Mouse (Mus musculus): ENCODE measurements around the gene Cntnap1. TPM values are rescaled to one million over a fixed set of nuclear protein-coding genes. Genes with fewer than 3 reads are reported as not detected.

The Cntnap1 gene
- polyA plus RNA-seq, 1 experiment from 2014 or later: 1.1 TPM

DNA sequence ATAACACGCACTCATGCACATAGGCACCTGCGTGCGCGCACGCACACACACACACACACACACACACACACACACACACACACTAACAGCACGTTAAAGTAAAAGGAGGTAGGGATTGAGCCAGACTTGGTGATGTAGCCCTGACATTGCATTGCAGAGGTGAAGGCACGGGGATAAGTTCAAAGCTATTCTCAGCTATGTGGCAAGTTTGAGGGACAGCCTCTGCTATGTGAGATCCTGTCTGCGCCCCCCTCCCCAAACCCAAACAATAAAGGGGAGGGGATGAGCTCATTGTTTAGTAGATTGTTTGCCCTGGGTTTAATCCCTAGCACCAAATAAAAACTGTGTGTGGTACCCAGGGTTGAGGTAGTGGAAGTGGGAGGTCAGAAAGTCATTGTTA is 29.2 kb upstream of the Cntnap1 start:
- Histone ChIP-seq H3K9me3 (ENCODE audit: control insufficient read depth, low read length) (no peaks in the 10 kb centered on the region), H3K4me1 (ENCODE audit: control insufficient read depth in 2 of 2, insufficient read depth in 2 of 2, low read length in 2 of 2) (peaks cover 14 to 23% of the 10 kb centered on the region in 2 experiments), H3K4me3 (ENCODE audit: control insufficient read depth in 1 of 2, insufficient read depth in 1 of 2, low read depth in 1 of 2, low read length in 2 of 2) (no peak overlapping the region), H3K9ac (ENCODE audit: low read length) (0 out of 2 replicates have a peak overlapping the region, but pooled peaks have one; percentile 65), H3K36me3 (ENCODE audit: control insufficient read depth, insufficient read depth, low read length) (no peaks in the 10 kb centered on the region), H3K4me2 (ENCODE audit: low read length) (no peak overlapping the region), H3K27me3 (ENCODE audit: control insufficient read depth, insufficient read depth, low read length) (no peaks in the 10 kb centered on the region), H3K27ac (replicated peaks in 1 of 2; ENCODE audit: control insufficient read depth in 1 of 2, insufficient read depth in 1 of 2, low read depth in 2 of 2, low read length in 2 of 2) (peak overlapping the region; percentile 70 to 84)
- WGBS: 77% methylated on average over 8 of the region's 8 CpGs
- no peak for ATAC-seq (ENCODE audit: insufficient number of reproducible peaks, insufficient read depth, low FRiP score, low read depth)

GRCm38 (mm10) chr11:101142215-101142967 is 27.9 kb upstream of the Cntnap1 start:
- H3K27ac ChIP-seq (replicated peaks in 1 of 2; ENCODE audit: control insufficient read depth in 1 of 2, insufficient read depth in 1 of 2, low read depth in 2 of 2, low read length in 2 of 2): no peak overlapping the region
- H3K4me2 ChIP-seq (ENCODE audit: low read length): no peak overlapping the region
- WGBS: 84% methylated on average over 10 of the region's 10 CpGs

DNA sequence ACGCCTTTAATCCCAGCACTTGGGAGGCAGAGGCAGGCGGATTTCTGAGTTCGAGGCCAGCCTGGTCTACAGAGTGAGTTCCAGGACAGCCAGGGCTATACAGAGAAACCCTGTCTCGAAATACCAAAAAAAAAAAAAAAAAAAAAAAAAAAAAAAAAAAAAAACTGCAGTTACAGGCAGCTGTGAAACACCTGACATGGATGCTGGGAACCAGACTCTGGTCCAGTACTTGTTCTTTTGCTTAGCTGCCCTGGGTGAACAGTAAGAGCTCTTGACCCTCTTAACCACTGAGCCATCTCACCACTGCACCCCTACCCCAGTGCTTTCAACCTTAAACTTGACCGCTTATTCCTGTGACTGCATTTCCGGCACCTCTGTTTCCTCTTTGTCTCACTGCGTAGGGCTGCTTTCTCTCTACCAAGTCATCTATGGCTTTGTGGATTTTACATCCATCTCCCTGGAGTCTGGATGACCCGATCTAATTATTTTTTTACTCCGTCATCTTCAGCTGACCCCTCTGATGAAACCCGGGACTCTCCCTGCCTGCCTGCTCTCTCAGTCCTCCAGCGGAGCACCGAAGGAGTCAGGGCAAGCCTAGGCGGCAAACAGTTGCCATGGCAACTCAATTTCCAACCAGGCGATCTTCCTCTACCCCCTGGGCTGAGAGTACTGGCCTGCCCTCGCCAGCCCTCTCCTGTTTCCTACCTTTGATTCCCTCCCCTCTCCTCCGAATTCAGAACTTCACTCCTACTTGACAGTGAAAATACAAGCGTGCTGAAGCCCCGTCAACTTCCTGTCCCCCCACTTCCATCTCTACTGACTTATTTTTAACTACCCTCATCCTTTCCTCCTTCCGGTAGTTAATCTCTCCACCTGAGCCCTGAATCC is 26.7 kb upstream of the Cntnap1 start:
- H3K4me2 ChIP-seq (ENCODE audit: low read length): peak overlapping the region; percentile 65
- no peaks in the 10 kb centered on the region for H3K27me3 ChIP-seq (ENCODE audit: control insufficient read depth, insufficient read depth, low read length)
- H3K9me3 ChIP-seq (ENCODE audit: control insufficient read depth, low read length): no peaks in the 10 kb centered on the region
- H3K36me3 ChIP-seq (ENCODE audit: control insufficient read depth, insufficient read depth, low read length): no peaks in the 10 kb centered on the region
- H3K4me3 ChIP-seq (ENCODE audit: control insufficient read depth in 1 of 2, insufficient read depth in 1 of 2, low read depth in 1 of 2, low read length in 2 of 2): peak overlapping the region; percentile 7 to 32
- H3K27ac ChIP-seq (replicated peaks in 1 of 2; ENCODE audit: control insufficient read depth in 1 of 2, insufficient read depth in 1 of 2, low read depth in 2 of 2, low read length in 2 of 2): no peak overlapping the region
- H3K9ac ChIP-seq (ENCODE audit: low read length): peak overlapping the region; percentile 54; the same call in 1 of the 2 replicates
- ATAC-seq (ENCODE audit: insufficient number of reproducible peaks, insufficient read depth, low FRiP score, low read depth): no peak
- H3K4me1 ChIP-seq (ENCODE audit: control insufficient read depth in 2 of 2, insufficient read depth in 2 of 2, low read length in 2 of 2): peaks cover 13 to 20% of the 10 kb centered on the region in 2 experiments
- WGBS: 25% methylated on average over 18 of the region's 19 CpGs

More at GRCm38 (mm10) chr11:101142215-101142967, 27.9 kb upstream of the Cntnap1 start:
- Histone ChIP-seq H3K4me3 (ENCODE audit: control insufficient read depth in 1 of 2, insufficient read depth in 1 of 2, low read depth in 1 of 2, low read length in 2 of 2) (no peak overlapping the region), H3K9ac (ENCODE audit: low read length) (no peak overlapping the region), H3K4me1 (ENCODE audit: control insufficient read depth in 2 of 2, insufficient read depth in 2 of 2, low read length in 2 of 2) (peaks cover 14 to 23% of the 10 kb centered on the region in 2 experiments), H3K27me3 (ENCODE audit: control insufficient read depth, insufficient read depth, low read length) (no peaks in the 10 kb centered on the region), H3K36me3 (ENCODE audit: control insufficient read depth, insufficient read depth, low read length) (no peaks in the 10 kb centered on the region), H3K9me3 (ENCODE audit: control insufficient read depth, low read length) (no peaks in the 10 kb centered on the region)
- ATAC-seq (ENCODE audit: insufficient number of reproducible peaks, insufficient read depth, low FRiP score, low read depth): no peak

DNA sequence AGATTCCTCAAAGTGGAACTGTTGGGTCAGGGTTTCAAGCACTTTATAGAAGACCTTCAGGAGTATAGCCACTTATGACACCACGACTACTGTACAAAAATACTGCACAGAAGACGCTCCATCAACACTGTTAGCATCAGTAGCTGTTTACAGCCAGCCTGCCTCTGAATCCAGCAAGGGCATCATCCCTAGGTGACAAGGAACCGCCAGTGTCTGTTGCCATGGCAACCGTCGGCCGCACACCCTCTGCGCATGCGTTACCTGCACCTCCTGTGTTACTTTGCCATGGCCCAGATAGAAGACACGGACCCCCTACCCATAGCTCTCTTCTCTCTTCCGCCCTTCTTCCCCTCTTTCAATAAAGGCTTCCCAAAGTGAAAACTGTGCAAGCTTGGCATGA is 23.9 kb upstream of the Cntnap1 start:
- H3K4me2 ChIP-seq (ENCODE audit: low read length): no peak overlapping the region
- peaks cover 7% of the 10 kb centered on the region in 2 experiments; a peak in 3 of 4 replicates for H3K4me1 ChIP-seq (ENCODE audit: control insufficient read depth in 2 of 2, insufficient read depth in 2 of 2, low read length in 2 of 2)
- H3K9ac ChIP-seq (ENCODE audit: low read length): no peak overlapping the region
- H3K27me3 ChIP-seq (ENCODE audit: control insufficient read depth, insufficient read depth, low read length): no peaks in the 10 kb centered on the region
- H3K27ac ChIP-seq (replicated peaks in 1 of 2; ENCODE audit: control insufficient read depth in 1 of 2, insufficient read depth in 1 of 2, low read depth in 2 of 2, low read length in 2 of 2): no peak overlapping the region
- no peak overlapping the region for H3K4me3 ChIP-seq (ENCODE audit: control insufficient read depth in 1 of 2, insufficient read depth in 1 of 2, low read depth in 1 of 2, low read length in 2 of 2)
- no peaks in the 10 kb centered on the region for H3K36me3 ChIP-seq (ENCODE audit: control insufficient read depth, insufficient read depth, low read length)
- 40% methylated on average over 10 of the region's 10 CpGs for WGBS
- H3K9me3 ChIP-seq (ENCODE audit: control insufficient read depth, low read length): no peaks in the 10 kb centered on the region
- no peak for ATAC-seq (ENCODE audit: insufficient number of reproducible peaks, insufficient read depth, low FRiP score, low read depth)

GRCm38 (mm10) chr11:101148751-101149150 is 21.6 kb upstream of the Cntnap1 start:
- H3K4me2 ChIP-seq (ENCODE audit: low read length): no peak overlapping the region
- H3K9ac ChIP-seq (ENCODE audit: low read length): no peak overlapping the region
- H3K27ac ChIP-seq (replicated peaks in 1 of 2; ENCODE audit: control insufficient read depth in 1 of 2, insufficient read depth in 1 of 2, low read depth in 2 of 2, low read length in 2 of 2): 0 out of 4 replicates have a peak overlapping the region, but pooled peaks of 1 of the 2 experiments have one; percentile 33
- H3K36me3 ChIP-seq (ENCODE audit: control insufficient read depth, insufficient read depth, low read length): no peaks in the 10 kb centered on the region
- no peak for ATAC-seq (ENCODE audit: insufficient number of reproducible peaks, insufficient read depth, low FRiP score, low read depth)
- H3K9me3 ChIP-seq (ENCODE audit: control insufficient read depth, low read length): no peaks in the 10 kb centered on the region
- no peak overlapping the region for H3K4me3 ChIP-seq (ENCODE audit: control insufficient read depth in 1 of 2, insufficient read depth in 1 of 2, low read depth in 1 of 2, low read length in 2 of 2)
- peaks cover 3 to 7% of the 10 kb centered on the region in 2 experiments; a peak in 3 of 4 replicates for H3K4me1 ChIP-seq (ENCODE audit: control insufficient read depth in 2 of 2, insufficient read depth in 2 of 2, low read length in 2 of 2)
- H3K27me3 ChIP-seq (ENCODE audit: control insufficient read depth, insufficient read depth, low read length): no peaks in the 10 kb centered on the region
- WGBS: 68% methylated on average over 10 of the region's 10 CpGs

GRCm38 (mm10) chr11:101149178-101150105 is 20.9 kb upstream of the Cntnap1 start:
- no peak for ATAC-seq (ENCODE audit: insufficient number of reproducible peaks, insufficient read depth, low FRiP score, low read depth)
- Histone ChIP-seq H3K4me2 (ENCODE audit: low read length) (no peak overlapping the region), H3K27me3 (ENCODE audit: control insufficient read depth, insufficient read depth, low read length) (no peaks in the 10 kb centered on the region)

GRCm38 (mm10) chr11:101151063-101151462 is 19.3 kb upstream of the Cntnap1 start:
- Histone ChIP-seq H3K4me3 (ENCODE audit: control insufficient read depth in 1 of 2, insufficient read depth in 1 of 2, low read depth in 1 of 2, low read length in 2 of 2) (no peak overlapping the region), H3K4me2 (ENCODE audit: low read length) (no peak overlapping the region), H3K9ac (ENCODE audit: low read length) (no peak overlapping the region), H3K27ac (replicated peaks in 1 of 2; ENCODE audit: control insufficient read depth in 1 of 2, insufficient read depth in 1 of 2, low read depth in 2 of 2, low read length in 2 of 2) (no peak overlapping the region), H3K9me3 (ENCODE audit: control insufficient read depth, low read length) (no peaks in the 10 kb centered on the region), H3K27me3 (ENCODE audit: control insufficient read depth, insufficient read depth, low read length) (no peaks in the 10 kb centered on the region), H3K36me3 (ENCODE audit: control insufficient read depth, insufficient read depth, low read length) (no peaks in the 10 kb centered on the region), H3K4me1 (ENCODE audit: control insufficient read depth in 2 of 2, insufficient read depth in 2 of 2, low read length in 2 of 2) (peaks cover 3 to 10% of the 10 kb centered on the region in 2 experiments)
- ATAC-seq (ENCODE audit: insufficient number of reproducible peaks, insufficient read depth, low FRiP score, low read depth): no peak
- WGBS: 48% methylated on average over 2 of the region's 2 CpGs

More at GRCm38 (mm10) chr11:101149178-101150105, 20.9 kb upstream of the Cntnap1 start:
- no peaks in the 10 kb centered on the region for H3K36me3 ChIP-seq (ENCODE audit: control insufficient read depth, insufficient read depth, low read length)
- H3K9ac ChIP-seq (ENCODE audit: low read length): no peak overlapping the region
- H3K4me3 ChIP-seq (ENCODE audit: control insufficient read depth in 1 of 2, insufficient read depth in 1 of 2, low read depth in 1 of 2, low read length in 2 of 2): no peak overlapping the region
- peaks cover 0 to 7% of the 10 kb centered on the region in 2 experiments; a peak in 3 of 4 replicates for H3K4me1 ChIP-seq (ENCODE audit: control insufficient read depth in 2 of 2, insufficient read depth in 2 of 2, low read length in 2 of 2)
- WGBS: 53% methylated on average over 9 of the region's 9 CpGs
- peak overlapping the region in 1 of 2 experiments; percentile 33; a peak in 1 of 4 replicates for H3K27ac ChIP-seq (replicated peaks in 1 of 2; ENCODE audit: control insufficient read depth in 1 of 2, insufficient read depth in 1 of 2, low read depth in 2 of 2, low read length in 2 of 2)
- H3K9me3 ChIP-seq (ENCODE audit: control insufficient read depth, low read length): no peaks in the 10 kb centered on the region
